Mouse (Mus musculus) erythroblast, embryonic 14.5 days (primary cell): ENCODE measurements around the gene Tspan10.

Source experiments
- GATA1 ChIP-seq: IDR thresholded peaks from 2 replicates; pipeline ENCODE4 v1.6.1; 2012; ENCODE audit warnings: low read length, inconsistent platforms, mixed read lengths
- TAL1 ChIP-seq: IDR thresholded peaks from 3 replicates; pipeline ENCODE4 v1.6.1; 2012; ENCODE audit warnings: low read length, inconsistent platforms, mixed read lengths

DNA sequence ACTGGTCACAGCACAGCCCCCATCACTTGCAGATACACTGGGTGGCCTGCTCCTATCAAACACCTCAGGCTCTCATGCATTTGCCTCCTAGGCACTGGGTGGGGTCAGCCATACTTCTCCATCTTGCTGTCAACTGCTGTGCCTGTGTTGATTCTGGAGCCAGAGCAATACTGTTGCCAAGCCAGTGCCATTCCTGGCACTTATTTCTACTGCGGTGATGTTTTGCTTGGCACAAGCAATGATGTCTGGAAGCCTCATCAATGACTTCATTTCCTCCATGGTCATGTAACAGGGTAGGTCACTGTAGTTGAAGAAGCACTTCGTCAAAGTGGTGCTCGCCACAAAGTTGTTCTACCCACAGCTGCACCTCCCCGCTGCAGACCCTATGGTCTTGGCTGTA lies 23.1 kb downstream of the Tspan10 start:
- TF ChIP-seq GATA1 = no peak
- no peak for TF ChIP-seq TAL1
